Mouse (Mus musculus) Patski (cell line): ENCODE measurements around the gene Atg3. TPM values are rescaled to one million over a fixed set of nuclear protein-coding genes. Genes with fewer than 3 reads are reported as not detected.

Source experiments
- ATAC-seq: fragments of 100-300 bp; one replicate; pipeline ENCODE4 v1.8.0; 2021
- CTCF ChIA-PET: fragments of 350-600 bp; sonication (Branson Sonifier 250); formaldehyde crosslinking; loops from one replicate; lab custom pipeline; 2022; ENCODE audit warnings: inconsistent platforms; lab: Charles Lee
- POLR2A ChIA-PET: fragments of 350-600 bp; sonication (Branson Sonifier 250); formaldehyde crosslinking; loops from one replicate; lab custom pipeline; 2022; ENCODE audit warnings: antibody characterized with exemption, inconsistent platforms; lab: Charles Lee
- DNase-seq: peaks from one replicate; pipeline ENCODE4 v3.0.0-alpha.2; 2011; ENCODE audit warnings: low read depth, low spot score
- H3K27me3 ChIP-seq: fragments of 371-371 bp; one replicate; pipeline ENCODE4 v1.5.1; 2021
- CTCF ChIP-seq: fragments of 100-300 bp; IDR thresholded peaks from one replicate; pipeline ENCODE4 v1.5.1; 2021
- in situ Hi-C: fragments of 300-500 bp; cut with MboI; formaldehyde crosslinking; loops from 3 replicates; pipeline ENCODE4 v1.11.1; 2018; ENCODE audit warnings: low pct_unique_long_range_greater_than_20kb, mixed read lengths
- polyA plus RNA-seq: library from polyadenylated mRNA; unstranded; gene quantifications from one replicate; pipeline ENCODE4 v1.2.3, GENCODE M21; 2021

Atg3 gene
- 44.2 TPM for polyA plus RNA-seq

GRCm38 (mm10) chr16:45158522-45159388 lies at the start of gene Atg3, which contains the start of gene Slc35a5:
TSS of gene Atg3 (plus strand) at chr16:45158785.
TSS of gene Slc35a5 (minus strand) at chr16:45158706.
- in situ Hi-C loops: loop anchor here (25.0 kb wide), 1 partner anchor 1021 kb away; the partner anchor contains the start of genes Atp6v1a and Naa50
- ChIA-PET POLR2A (interaction anchor here (1.6 kb wide), 1 partner anchor 18 kb away, joined by 3 read pairs; no protein-coding TSS in a partner anchor), CTCF (interaction anchor here (0.8 kb wide), 1 partner anchor 15 kb away, joined by 3 read pairs; no protein-coding TSS in a partner anchor)
- no peak for TF ChIP-seq CTCF
- no peaks in the 10 kb centered on the region for H3K27me3 ChIP-seq
- ATAC-seq: peak; percentile 97
- DNase-seq: peak; percentile 88

GRCm38 (mm10) chr16:45110498-45110897 lies 48.1 kb upstream of the Atg3 start:
- POLR2A ChIA-PET: interaction anchor here (0.7 to 0.8 kb wide), 2 partner anchors 8 to 39 kb away, joined by 3 to 4 read pairs; no protein-coding TSS in a partner anchor
- in situ Hi-C loops: no loop called here
- CTCF ChIA-PET: interaction anchor here (0.7 to 2.2 kb wide), 7 partner anchors 11 to 344 kb away, joined by 3 to 27 read pairs (median 5); no protein-coding TSS in a partner anchor
- ATAC-seq (peak; percentile 99), DNase-seq (peak; percentile 85)
- TF ChIP-seq CTCF: no peak
- H3K27me3 ChIP-seq: no peaks in the 10 kb centered on the region

- in situ Hi-C loops: no loop called here
- CTCF ChIA-PET: no interaction called here
- DNase-seq (no peak), ATAC-seq (no peak)
- POLR2A ChIA-PET: no interaction called here
- no peak for TF ChIP-seq CTCF
- H3K27me3 ChIP-seq: no peaks in the 10 kb centered on the region
Observed at GRCm38 (mm10) chr16:45117200-45117599, 41.4 kb upstream of the Atg3 start.

- TF ChIP-seq CTCF: no peak
- in situ Hi-C loops: no loop called here
- ChIA-PET POLR2A (no interaction called here), CTCF (no interaction called here)
- ATAC-seq: no peak
- DNase-seq: no peak
- no peaks in the 10 kb centered on the region for H3K27me3 ChIP-seq
Observed at GRCm38 (mm10) chr16:45118760-45119159, 39.8 kb upstream of the Atg3 start.

GRCm38 (mm10) chr16:45120844-45121425 lies 37.6 kb upstream of the Atg3 start:
- no peaks in the 10 kb centered on the region for H3K27me3 ChIP-seq
- in situ Hi-C loops: no loop called here
- no peak for TF ChIP-seq CTCF
- ChIA-PET POLR2A (interaction anchor here (0.7 to 0.9 kb wide), 2 partner anchors 28 to 350 kb away, joined by 3 read pairs; partner anchors contain the start of gene Ccdc80), CTCF (interaction anchor here (0.8 to 5.7 kb wide), 9 partner anchors 10 to 395 kb away, joined by 3 to 43 read pairs (median 3); partner anchors contain the start of gene Ccdc80)
- no peak for ATAC-seq
- no peak for DNase-seq

- TF ChIP-seq CTCF: peak; percentile 81
- DNase-seq (no peak), ATAC-seq (peak; percentile 29)
- ChIA-PET CTCF (interaction anchor here (0.9 to 5.7 kb wide), 19 partner anchors 9 to 378 kb away, joined by 3 to 43 read pairs (median 3); partner anchors contain the start of gene Ccdc80), POLR2A (interaction anchor here (1.0 kb wide), 1 partner anchor 27 kb away, joined by 3 read pairs; no protein-coding TSS in a partner anchor)
- no peaks in the 10 kb centered on the region for H3K27me3 ChIP-seq
- in situ Hi-C loops: no loop called here
Observed at GRCm38 (mm10) chr16:45122571-45122970, 36.0 kb upstream of the Atg3 start.

GRCm38 (mm10) chr16:45124230-45125203 lies 34.1 kb upstream of the Atg3 start:
- ChIA-PET POLR2A (no interaction called here), CTCF (interaction anchor here (0.6 to 5.7 kb wide), 5 partner anchors 16 to 399 kb away, joined by 3 to 43 read pairs (median 3); no protein-coding TSS in a partner anchor)
- peak; percentile 99 for ATAC-seq
- H3K27me3 ChIP-seq: no peaks in the 10 kb centered on the region
- DNase-seq: peak; percentile 79
- TF ChIP-seq CTCF: no peak
- in situ Hi-C loops: no loop called here

- H3K27me3 ChIP-seq: no peaks in the 10 kb centered on the region
- DNase-seq: no peak
- in situ Hi-C loops: no loop called here
- ChIA-PET POLR2A (interaction anchor here (1.3 kb wide), 1 partner anchor 12 kb away, joined by 3 read pairs; no protein-coding TSS in a partner anchor), CTCF (no interaction called here)
- no peak for TF ChIP-seq CTCF
- ATAC-seq: no peak
Observed at GRCm38 (mm10) chr16:45127936-45128710, 30.5 kb upstream of the Atg3 start.
